Mouse (Mus musculus): ENCODE data around the gene Heca. TPM values are rescaled to one million over a fixed set of nuclear protein-coding genes. Genes with fewer than 3 reads are reported as not detected.
"Not testable (repeated sequence)": the region's sequence is repeated elsewhere in the genome, so short reads cannot be mapped to it uniquely, and the experiment has no call there.

Heca gene
- polyA plus RNA-seq (2015; fragmentation: Nextera tagmentation; extraction: Ambion mirVana): 4.6 and 4.7 TPM in 2 replicates

DNA sequence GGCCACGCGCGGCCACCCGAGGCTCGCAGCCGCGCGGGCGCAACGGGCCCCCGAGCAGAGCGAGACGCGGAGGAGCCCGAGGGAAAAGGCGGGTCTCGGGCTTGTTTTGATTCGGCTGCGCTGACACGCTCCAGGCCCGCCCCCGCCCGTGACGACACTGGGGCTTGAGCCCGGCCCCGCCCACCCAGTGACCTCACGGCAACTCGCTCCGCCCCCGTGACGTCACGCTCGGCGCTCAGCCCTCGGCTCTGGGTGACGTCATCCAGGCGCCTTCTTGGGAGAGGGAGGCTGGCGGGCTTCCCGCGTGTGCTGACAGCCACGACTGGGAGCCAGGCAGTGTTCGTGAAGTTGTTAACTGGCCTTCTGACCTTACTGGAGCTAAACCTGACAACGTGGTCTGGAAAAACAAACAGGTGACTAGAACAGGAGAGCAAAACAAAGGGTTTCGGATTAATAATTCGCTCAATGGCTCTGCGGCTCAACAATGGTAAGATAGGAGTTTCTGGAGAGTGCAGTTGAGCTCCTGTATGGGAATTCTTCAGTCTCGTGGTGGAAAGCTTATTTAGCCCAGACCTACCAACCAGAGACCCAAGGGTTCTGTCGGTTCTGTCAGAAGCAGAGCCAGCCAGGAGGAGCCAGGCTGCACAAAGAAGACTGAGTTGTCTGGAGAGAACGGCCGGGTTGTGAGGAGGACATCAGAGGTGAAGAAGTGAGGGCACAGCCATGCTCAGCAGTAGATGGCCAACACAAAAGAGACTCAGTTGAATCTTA, at the start of gene Heca:
Gene Heca (minus strand): TSS at position 108 of the 771 bp plus-strand sequence.
- ATAC-seq (ENCODE audit: insufficient read depth, low FRiP score): peak; percentile 96
- H3K27me3 ChIP-seq (ENCODE audit: control insufficient read depth, insufficient read depth, low read length): no peaks in the 10 kb centered on the region
- peak within 1 kb of the TSS; percentile 84 for H3K4me3 ChIP-seq (replicated peaks; ENCODE audit: low read length)
- peak within 1 kb of the TSS; percentile 62 for H3K4me2 ChIP-seq (ENCODE audit: low read depth, low read length)
- WGBS: 5% methylated on average over 50 of the region's 50 CpGs
- peak within 1 kb of the TSS; percentile 94 for H3K9ac ChIP-seq (ENCODE audit: low read length)
- peaks cover 7% of the 10 kb centered on the region; the same call in 1 of the 2 replicates for H3K4me1 ChIP-seq (ENCODE audit: control insufficient read depth, insufficient read depth, low read length)
- H3K36me3 ChIP-seq (ENCODE audit: control insufficient read depth, insufficient read depth, low read length): no peaks in the 10 kb centered on the region
- peak within 1 kb of the TSS; percentile 94 for H3K27ac ChIP-seq (ENCODE audit: low read length)
- no peaks in the 10 kb centered on the region for H3K9me3 ChIP-seq (replicated peaks; ENCODE audit: control insufficient read depth, low read length)

DNA sequence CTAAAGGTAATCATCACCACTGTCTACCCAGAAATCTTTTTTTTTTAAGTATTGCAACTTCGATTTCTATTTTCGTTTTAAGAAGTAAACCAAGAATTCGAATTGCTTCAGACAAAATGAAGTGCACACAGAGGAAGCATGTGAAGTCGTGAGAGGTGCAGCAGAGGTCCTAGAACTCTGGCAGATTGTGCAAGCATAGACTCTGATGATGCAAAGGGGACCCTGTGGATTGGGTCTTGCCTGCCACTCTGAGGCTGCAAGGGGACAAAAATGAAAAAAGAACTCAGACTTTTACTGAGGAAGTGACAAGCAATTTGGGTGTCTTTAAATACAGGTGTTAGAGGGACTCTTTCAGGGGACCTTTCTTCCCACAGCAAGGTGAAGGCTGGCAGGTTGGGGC, 42.7 kb upstream of the Heca start:
- Histone ChIP-seq H3K4me3 (replicated peaks; ENCODE audit: low read length) (no peak overlapping the region), H3K36me3 (ENCODE audit: control insufficient read depth, insufficient read depth, low read length) (no peaks in the 10 kb centered on the region), H3K4me1 (ENCODE audit: control insufficient read depth, insufficient read depth, low read length) (no peaks in the 10 kb centered on the region), H3K27ac (ENCODE audit: low read length) (no peak overlapping the region), H3K9ac (ENCODE audit: low read length) (no peak overlapping the region), H3K27me3 (ENCODE audit: control insufficient read depth, insufficient read depth, low read length) (no peaks in the 10 kb centered on the region), H3K4me2 (ENCODE audit: low read depth, low read length) (no peak overlapping the region), H3K9me3 (replicated peaks; ENCODE audit: control insufficient read depth, low read length) (no peaks in the 10 kb centered on the region)
- ATAC-seq (ENCODE audit: insufficient read depth, low FRiP score): no peak
- WGBS: 80% methylated on average over 4 of the region's 4 CpGs

DNA sequence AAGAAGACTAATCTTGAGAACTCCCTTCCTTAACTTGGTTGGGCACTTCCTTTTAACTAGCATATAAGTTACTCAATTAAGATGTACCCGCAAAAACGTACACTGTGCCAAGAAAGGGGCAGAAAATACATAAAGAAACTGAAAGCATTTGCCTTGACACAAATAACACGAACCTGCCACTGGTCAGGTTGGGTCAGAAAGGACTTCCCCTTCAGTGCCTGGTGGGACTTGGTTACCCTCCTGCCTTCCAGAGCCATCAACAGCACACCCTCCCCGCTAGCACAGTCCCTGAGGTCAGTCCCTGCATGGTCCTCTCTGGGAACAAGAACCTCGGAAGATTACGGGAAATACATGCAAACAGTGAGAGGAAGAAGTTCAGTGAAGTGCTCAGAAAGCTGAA, 41.3 kb upstream of the Heca start:
- H3K27ac ChIP-seq (ENCODE audit: low read length): peak overlapping the region; percentile 38; the same call in 1 of the 2 replicates
- H3K4me2 ChIP-seq (ENCODE audit: low read depth, low read length): no peak overlapping the region
- ATAC-seq (ENCODE audit: insufficient read depth, low FRiP score): no peak
- no peak overlapping the region for H3K4me3 ChIP-seq (replicated peaks; ENCODE audit: low read length)
- H3K9me3 ChIP-seq (replicated peaks; ENCODE audit: control insufficient read depth, low read length): no peaks in the 10 kb centered on the region
- H3K27me3 ChIP-seq (ENCODE audit: control insufficient read depth, insufficient read depth, low read length): no peaks in the 10 kb centered on the region
- WGBS: 64% methylated on average over 6 of the region's 6 CpGs
- H3K9ac ChIP-seq (ENCODE audit: low read length): no peak overlapping the region
- no peaks in the 10 kb centered on the region for H3K36me3 ChIP-seq (ENCODE audit: control insufficient read depth, insufficient read depth, low read length)
- H3K4me1 ChIP-seq (ENCODE audit: control insufficient read depth, insufficient read depth, low read length): no peaks in the 10 kb centered on the region

DNA sequence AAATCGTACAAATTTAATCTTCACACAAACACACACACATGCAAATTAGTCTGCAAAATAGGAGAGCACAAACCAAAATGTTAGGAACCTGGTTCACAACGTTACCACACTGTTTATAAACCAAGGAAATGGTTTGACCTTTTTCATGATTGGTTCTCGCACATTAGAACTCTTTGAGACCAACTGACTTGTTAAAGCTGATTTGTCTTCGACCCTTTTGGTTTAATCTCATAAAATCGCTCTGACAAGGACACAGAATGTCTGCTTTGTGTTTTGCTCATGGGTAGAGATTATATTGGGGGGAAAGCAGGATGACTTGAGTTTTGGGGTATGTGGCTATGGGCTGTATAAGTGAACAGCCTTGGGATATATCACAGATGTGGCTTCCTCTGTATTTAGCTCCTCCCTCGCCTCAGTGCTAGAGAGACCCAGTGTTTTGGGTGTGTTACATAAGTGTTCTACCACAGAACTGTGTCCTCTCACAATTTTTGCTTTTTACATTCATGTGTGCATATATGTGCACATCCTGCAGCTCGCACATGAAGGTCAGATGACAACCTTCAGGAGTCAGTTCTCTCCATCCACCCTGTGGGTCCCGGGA, 40.1 kb upstream of the Heca start:
- Histone ChIP-seq H3K4me2 (ENCODE audit: low read depth, low read length) (no peak overlapping the region), H3K27me3 (ENCODE audit: control insufficient read depth, insufficient read depth, low read length) (no peaks in the 10 kb centered on the region), H3K4me3 (replicated peaks; ENCODE audit: low read length) (no peak overlapping the region), H3K36me3 (ENCODE audit: control insufficient read depth, insufficient read depth, low read length) (no peaks in the 10 kb centered on the region), H3K9me3 (replicated peaks; ENCODE audit: control insufficient read depth, low read length) (no peaks in the 10 kb centered on the region), H3K27ac (ENCODE audit: low read length) (no peak overlapping the region; the same call in 1 of the 2 replicates), H3K9ac (ENCODE audit: low read length) (no peak overlapping the region), H3K4me1 (ENCODE audit: control insufficient read depth, insufficient read depth, low read length) (no peaks in the 10 kb centered on the region)
- 77% methylated on average over 8 of the region's 8 CpGs for WGBS
- ATAC-seq (ENCODE audit: insufficient read depth, low FRiP score): no peak

DNA sequence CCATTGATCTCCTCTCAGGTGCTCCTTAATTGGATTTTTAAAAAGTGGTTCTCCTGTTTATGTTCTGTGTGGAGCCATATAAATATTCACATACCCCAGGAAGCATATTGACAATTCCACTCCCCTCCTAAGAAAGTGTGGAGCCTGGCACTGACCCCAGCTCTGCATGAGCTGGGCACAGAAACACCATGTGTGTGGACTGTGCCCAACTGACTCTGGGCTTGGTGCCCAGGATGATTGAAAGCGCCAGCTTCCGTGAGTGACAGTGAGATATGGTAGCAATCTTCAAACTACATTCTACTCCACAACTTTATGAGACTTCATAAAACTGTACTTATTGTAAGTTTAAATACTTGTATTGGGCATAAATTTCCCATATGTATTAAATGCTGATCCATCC, 35.4 kb upstream of the Heca start:
- no peaks in the 10 kb centered on the region for H3K36me3 ChIP-seq (ENCODE audit: control insufficient read depth, insufficient read depth, low read length)
- H3K27ac ChIP-seq (ENCODE audit: low read length): no peak overlapping the region
- no peaks in the 10 kb centered on the region for H3K27me3 ChIP-seq (ENCODE audit: control insufficient read depth, insufficient read depth, low read length)
- no peak overlapping the region for H3K4me2 ChIP-seq (ENCODE audit: low read depth, low read length)
- 79% methylated on average over 2 of the region's 2 CpGs for WGBS
- H3K4me3 ChIP-seq (replicated peaks; ENCODE audit: low read length): no peak overlapping the region
- no peak for ATAC-seq (ENCODE audit: insufficient read depth, low FRiP score)
- no peaks in the 10 kb centered on the region for H3K4me1 ChIP-seq (ENCODE audit: control insufficient read depth, insufficient read depth, low read length)
- H3K9me3 ChIP-seq (replicated peaks; ENCODE audit: control insufficient read depth, low read length): no peaks in the 10 kb centered on the region
- no peak overlapping the region for H3K9ac ChIP-seq (ENCODE audit: low read length)

DNA sequence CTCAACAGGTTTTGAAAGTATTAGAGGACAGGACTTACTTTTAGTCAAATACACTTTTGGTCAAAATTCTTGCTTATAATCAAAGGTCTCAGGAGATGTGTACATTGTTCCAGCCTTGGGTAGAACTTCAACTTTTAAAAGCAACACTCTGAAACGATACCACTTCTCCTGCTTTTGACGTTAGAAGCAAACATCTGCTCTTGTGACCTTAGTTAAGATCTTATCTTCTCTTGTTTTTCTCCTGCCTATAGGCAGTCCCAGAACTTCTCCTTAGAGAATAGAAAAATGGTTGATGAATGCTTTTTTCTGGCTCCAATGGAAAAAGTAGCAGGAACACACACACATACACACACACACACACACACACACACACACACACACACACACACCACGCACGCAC, 18.2 kb upstream of the Heca start:
- ATAC-seq (ENCODE audit: insufficient read depth, low FRiP score): no peak
- 56% methylated on average over 4 of the region's 4 CpGs for WGBS

DNA sequence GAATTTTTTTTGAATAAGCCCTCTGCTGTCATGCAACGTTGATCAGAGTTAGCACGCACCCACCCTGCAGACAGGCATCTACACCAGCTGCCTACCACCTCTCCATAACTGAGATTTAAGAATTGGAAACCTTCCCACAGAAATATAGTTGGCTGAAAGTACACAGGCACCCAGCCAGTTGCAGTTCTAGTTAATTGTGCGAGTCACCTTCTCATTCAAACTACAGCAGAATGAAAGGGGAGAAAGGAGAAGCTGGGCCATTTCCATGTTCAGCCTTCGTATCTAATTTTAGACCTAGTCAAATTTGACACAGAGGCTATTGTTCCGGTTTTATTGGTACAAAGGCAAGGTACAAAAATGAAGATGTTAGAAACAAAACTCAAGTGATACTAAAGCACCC, 2.9 kb upstream of the Heca start:
- Histone ChIP-seq H3K4me2 (ENCODE audit: low read depth, low read length) (no peak overlapping the region), H3K9ac (ENCODE audit: low read length) (no peak overlapping the region), H3K9me3 (replicated peaks; ENCODE audit: control insufficient read depth, low read length) (no peaks in the 10 kb centered on the region), H3K27me3 (ENCODE audit: control insufficient read depth, insufficient read depth, low read length) (no peaks in the 10 kb centered on the region), H3K4me1 (ENCODE audit: control insufficient read depth, insufficient read depth, low read length) (peaks cover 7% of the 10 kb centered on the region; the same call in 1 of the 2 replicates), H3K27ac (ENCODE audit: low read length) (no peak overlapping the region), H3K36me3 (ENCODE audit: control insufficient read depth, insufficient read depth, low read length) (no peaks in the 10 kb centered on the region), H3K4me3 (replicated peaks; ENCODE audit: low read length) (no peak overlapping the region)
- ATAC-seq (ENCODE audit: insufficient read depth, low FRiP score): no peak
- WGBS: 80% methylated on average over 5 of the region's 5 CpGs

More for the DNA sequence above, 18.2 kb upstream of the Heca start:
- Histone ChIP-seq H3K4me1 (ENCODE audit: control insufficient read depth, insufficient read depth, low read length) (no peaks in the 10 kb centered on the region), H3K36me3 (ENCODE audit: control insufficient read depth, insufficient read depth, low read length) (no peaks in the 10 kb centered on the region), H3K9me3 (replicated peaks; ENCODE audit: control insufficient read depth, low read length) (no peaks in the 10 kb centered on the region), H3K9ac (ENCODE audit: low read length) (no peak overlapping the region), H3K27ac (ENCODE audit: low read length) (no peak overlapping the region), H3K27me3 (ENCODE audit: control insufficient read depth, insufficient read depth, low read length) (no peaks in the 10 kb centered on the region), H3K4me2 (ENCODE audit: low read depth, low read length) (no peak overlapping the region), H3K4me3 (replicated peaks; ENCODE audit: low read length) (no peak overlapping the region)

DNA sequence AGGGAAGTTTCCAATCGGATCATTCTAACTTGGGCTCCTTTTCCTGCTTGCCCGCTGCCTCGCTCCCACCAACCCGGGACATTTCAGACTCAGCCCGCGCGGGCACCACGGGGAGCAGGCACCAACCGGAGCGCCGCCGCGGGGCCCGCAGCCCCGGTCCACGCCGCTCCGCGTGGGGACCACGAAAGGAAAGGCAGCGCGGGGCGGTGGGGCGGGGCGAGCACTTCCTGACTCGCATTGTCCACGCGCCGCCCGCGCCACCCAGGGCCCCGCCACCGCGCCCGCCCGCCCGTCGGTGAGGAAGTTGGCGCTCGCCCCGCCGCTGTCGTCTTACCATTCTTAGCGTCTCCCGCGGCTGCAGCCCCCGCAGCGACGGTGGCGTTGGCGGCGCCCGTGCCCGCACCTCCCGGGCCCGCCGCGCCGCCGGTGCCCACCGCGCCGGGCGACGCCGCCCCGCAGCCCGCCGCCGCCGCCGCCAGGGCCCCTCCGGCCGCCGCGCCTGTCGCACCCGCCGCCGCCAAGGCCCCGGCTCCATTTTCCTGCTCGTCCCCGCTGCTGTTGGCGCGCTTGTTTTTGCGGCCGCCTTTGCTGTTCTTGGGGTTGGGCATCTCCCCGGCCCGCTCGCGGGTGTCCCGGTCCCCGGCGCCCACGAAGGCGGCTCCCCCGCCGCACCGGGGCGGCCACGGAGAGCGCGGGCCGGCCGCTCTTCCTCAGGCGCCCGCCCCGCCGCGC, 526 bp downstream of the Heca start:
- WGBS: under 1% methylated on average over 87 of the region's 110 CpGs

DNA sequence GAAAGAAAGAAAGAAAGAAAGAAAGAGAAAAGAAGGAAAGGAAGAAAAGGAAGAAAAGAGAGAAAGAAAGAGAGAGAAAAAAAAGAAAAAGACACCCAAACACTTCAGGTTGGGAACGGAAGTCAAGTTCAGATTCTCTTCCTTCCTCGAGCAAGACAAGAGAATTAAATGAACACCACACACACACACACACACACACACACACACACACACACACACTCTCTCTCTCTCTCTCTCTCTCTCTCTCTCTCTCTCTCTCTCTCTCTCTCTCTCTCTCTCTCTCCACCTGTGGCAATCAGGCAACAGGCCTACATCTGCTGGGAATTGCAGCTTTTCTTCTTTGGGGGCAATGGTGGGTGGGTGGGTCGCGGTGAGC, 1.1 kb downstream of the Heca start:
- Histone ChIP-seq H3K4me2 (ENCODE audit: low read depth, low read length) (peak overlapping the region; percentile 62), H3K27ac (ENCODE audit: low read length) (peak overlapping the region; percentile 94), H3K9ac (ENCODE audit: low read length) (peak overlapping the region; percentile 94), H3K4me3 (replicated peaks; ENCODE audit: low read length) (peak overlapping the region; percentile 84)
- not testable (repeated sequence) for ATAC-seq (ENCODE audit: insufficient read depth, low FRiP score); H3K36me3 ChIP-seq (ENCODE audit: control insufficient read depth, insufficient read depth, low read length); H3K27me3 ChIP-seq (ENCODE audit: control insufficient read depth, insufficient read depth, low read length); H3K9me3 ChIP-seq (replicated peaks; ENCODE audit: control insufficient read depth, low read length); H3K4me1 ChIP-seq (ENCODE audit: control insufficient read depth, insufficient read depth, low read length)
- WGBS: 4% methylated on average over 4 of the region's 4 CpGs

More for the DNA sequence above, 526 bp downstream of the Heca start:
- no peaks in the 10 kb centered on the region for H3K36me3 ChIP-seq (ENCODE audit: control insufficient read depth, insufficient read depth, low read length)
- peak overlapping the region; percentile 84 for H3K4me3 ChIP-seq (replicated peaks; ENCODE audit: low read length)
- peak; percentile 60 for ATAC-seq (ENCODE audit: insufficient read depth, low FRiP score)
- H3K9ac ChIP-seq (ENCODE audit: low read length): peak overlapping the region; percentile 94
- peak overlapping the region; percentile 62 for H3K4me2 ChIP-seq (ENCODE audit: low read depth, low read length)
- H3K9me3 ChIP-seq (replicated peaks; ENCODE audit: control insufficient read depth, low read length): no peaks in the 10 kb centered on the region
- peak overlapping the region; percentile 94 for H3K27ac ChIP-seq (ENCODE audit: low read length)
- H3K27me3 ChIP-seq (ENCODE audit: control insufficient read depth, insufficient read depth, low read length): no peaks in the 10 kb centered on the region
- H3K4me1 ChIP-seq (ENCODE audit: control insufficient read depth, insufficient read depth, low read length): peaks cover 7% of the 10 kb centered on the region; the same call in 1 of the 2 replicates
